Mouse (Mus musculus) ES-Bruce4 (cell line): ENCODE data around the gene Mylpf.

Experiments used
- CTCF ChIP-seq: IDR thresholded peaks from one replicate; pipeline ENCODE4 v1.8.1; 2011; ENCODE audit warnings: low read depth, low read length
- EP300 ChIP-seq: IDR thresholded peaks from 2 replicates; pipeline ENCODE4 v1.6.1; 2011; ENCODE audit warnings: low read depth, low read length; ENCODE audit not compliant: insufficient read depth
- POLR2A ChIP-seq: IDR thresholded peaks from one replicate; pipeline ENCODE4 v1.8.1; 2011; ENCODE audit warnings: low read length; ENCODE audit not compliant: insufficient read depth

DNA sequence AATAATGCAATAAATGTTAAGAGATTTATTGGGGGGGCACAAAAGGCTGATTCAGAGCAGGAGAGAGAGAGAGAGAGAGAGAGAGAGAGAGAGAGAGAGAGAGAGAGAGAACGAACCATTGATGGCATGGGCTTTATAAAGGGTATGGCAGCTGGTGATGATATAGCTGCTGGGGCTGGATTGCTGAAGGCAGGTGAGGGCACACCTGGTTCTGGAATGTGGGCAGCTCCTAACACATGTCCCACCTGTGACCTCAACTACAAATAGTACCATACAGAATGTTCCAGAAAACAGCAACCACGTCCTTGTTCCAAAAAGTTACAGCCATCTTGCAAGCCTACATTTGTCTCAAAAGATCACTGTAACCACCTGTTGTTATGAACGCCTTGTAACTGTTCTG lies 22.7 kb downstream of the Mylpf start:
- no peak for TF ChIP-seq CTCF
- 0 out of 2 replicates have a peak, but pooled peaks have one; percentile 23 for TF ChIP-seq EP300
- no peak for TF ChIP-seq POLR2A
